Mouse (Mus musculus) kidney, adult 2 months (tissue): ENCODE measurements around the gene Gm36210.

ENCODE experiments used
- CTCF ChIP-seq: fragments of 200-500 bp; conservative IDR thresholded peaks from 2 replicates; pipeline ENCODE4 v1.5.1; 2011; ENCODE audit warnings: low read depth, mild to moderate bottlenecking, control low read depth, low read length, moderate library complexity, mixed read lengths; ENCODE audit not compliant: insufficient read depth, insufficient read length
- POLR2A ChIP-seq: fragments of 200-500 bp; IDR thresholded peaks from one replicate; pipeline ENCODE4 v1.6.1; 2011; ENCODE audit warnings: low read depth, low read length, control low read depth

DNA sequence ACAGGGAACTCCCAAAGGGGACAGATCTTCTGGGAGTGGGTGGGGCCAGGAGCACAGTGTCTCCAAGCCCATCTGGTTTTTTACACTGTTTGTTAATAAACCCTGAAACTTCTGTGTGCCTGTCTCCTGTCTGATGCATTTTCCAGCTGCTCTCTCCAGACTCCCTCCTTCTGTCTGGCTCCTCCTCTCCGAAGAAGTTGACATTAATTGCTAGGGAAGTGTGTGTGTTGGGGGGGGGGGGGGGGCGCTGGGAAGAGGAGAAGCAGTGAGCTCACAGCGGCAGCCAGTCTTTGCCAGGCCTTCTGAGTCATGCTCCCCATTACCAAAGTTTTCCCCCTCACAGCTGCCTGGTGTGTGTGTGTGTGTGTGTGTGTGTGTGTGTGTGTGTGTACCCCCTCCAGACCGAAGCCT is 18.6 kb upstream of the Gm36210 start:
- TF ChIP-seq CTCF = no peak
- no peak for TF ChIP-seq POLR2A
